Mouse (Mus musculus): ENCODE data around the gene Ranbp6. TPM values are rescaled to one million over a fixed set of nuclear protein-coding genes. Genes with fewer than 3 reads are reported as not detected.

Ranbp6 gene
- 7.6 and 9.0 TPM in 2 replicates for polyA plus RNA-seq (2015; fragmentation: Nextera tagmentation; extraction: Ambion mirVana)

DNA sequence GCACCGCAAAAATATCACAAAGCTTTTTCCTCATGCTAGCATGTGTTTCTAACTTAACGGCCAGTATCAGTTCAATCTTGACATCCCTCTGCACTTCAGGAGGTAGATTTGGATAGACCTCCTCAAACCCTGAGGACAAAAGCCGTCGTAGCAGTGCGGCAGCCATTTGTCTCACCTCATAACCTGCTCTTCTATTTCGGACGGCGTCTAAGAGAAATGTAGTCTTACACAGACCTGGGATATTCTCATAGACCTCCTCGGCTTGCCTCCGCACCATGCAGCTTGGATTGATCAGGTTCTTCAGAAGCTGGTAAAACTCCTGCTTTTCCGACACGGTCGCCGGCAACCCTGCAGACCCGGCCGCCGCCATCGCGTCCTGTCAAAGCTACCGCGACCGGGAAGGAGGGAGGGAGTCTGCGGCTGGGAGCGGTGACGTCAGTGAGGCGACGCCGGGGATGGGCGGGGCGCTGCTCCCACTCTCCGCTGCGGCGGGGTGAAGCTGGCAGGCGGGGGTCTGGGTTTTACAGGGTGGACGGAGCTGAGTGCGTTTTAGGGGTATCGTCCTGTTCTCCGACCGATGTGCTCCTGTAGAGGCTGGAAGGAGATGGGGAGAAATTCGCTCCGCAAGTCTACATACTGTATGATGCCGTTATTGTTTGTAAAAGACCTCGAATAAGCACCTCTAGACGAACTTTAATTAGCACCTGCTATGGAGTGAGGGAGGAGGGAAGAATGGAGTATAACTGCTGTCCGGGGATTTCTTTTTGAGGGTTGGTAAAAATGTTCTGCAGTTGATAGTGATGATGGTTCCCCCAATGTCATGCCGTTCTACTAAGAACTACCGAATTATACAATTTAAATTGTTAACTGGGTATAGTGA, at the start of gene Ranbp6:
Ranbp6 (minus strand) TSS at position 394 of the 880 bp plus-strand sequence.
- Histone ChIP-seq H3K4me2 (replicated peaks; ENCODE audit: low read depth, low read length) (peak within 1 kb of the TSS; percentile 58), H3K9me3 (ENCODE audit: low read length) (no peaks in the 10 kb centered on the region), H3K27ac (ENCODE audit: low read length) (no peak within 1 kb of the TSS), H3K4me3 (ENCODE audit: low read depth, low read length) (peak within 1 kb of the TSS; percentile 57), H3K4me1 (ENCODE audit: insufficient read depth, low read depth, low read length) (peaks cover 4% of the 10 kb centered on the region; the same call in 1 of the 2 replicates), H3K9ac (replicated peaks; ENCODE audit: low read depth) (peak within 1 kb of the TSS; percentile 39), H3K27me3 (replicated peaks; ENCODE audit: insufficient read depth, low read length) (peaks cover 4% of the 10 kb centered on the region; the same call in 1 of the 2 replicates), H3K36me3 (ENCODE audit: insufficient read depth, low read length) (no peaks in the 10 kb centered on the region)
- ATAC-seq: peak; percentile 99
- peak; percentile 94 for DNase-seq (ENCODE audit: low spot score)
- TF ChIP-seq EP300 (IDR thresholded peaks at IDR 0.05) (no peak), CTCF (IDR thresholded peaks at IDR 0.05) (no peak)
- WGBS: 2% methylated on average over 47 of the region's 47 CpGs

DNA sequence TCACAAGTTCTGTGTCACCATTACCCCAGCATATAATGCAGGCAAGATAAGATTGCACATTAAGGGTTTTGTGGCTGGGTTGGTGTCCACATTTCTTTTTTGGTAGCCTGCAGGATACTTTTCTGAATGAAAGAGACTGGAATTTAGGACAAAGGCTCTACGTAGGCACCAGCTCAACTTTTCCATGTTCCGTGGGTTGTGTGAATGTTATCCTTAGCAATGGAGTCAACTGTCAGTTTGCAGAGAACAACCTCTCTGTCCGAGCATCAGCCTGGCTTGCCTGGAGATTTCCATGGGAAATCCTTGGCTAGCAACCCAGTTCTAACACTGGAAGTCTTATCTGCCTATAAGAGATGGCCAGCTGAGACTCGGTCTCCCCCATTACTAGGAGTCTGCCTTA, 48.0 kb upstream of the Ranbp6 start:
- no peak overlapping the region for H3K4me2 ChIP-seq (replicated peaks; ENCODE audit: low read depth, low read length)
- no peak overlapping the region for H3K4me3 ChIP-seq (ENCODE audit: low read depth, low read length)
- 89% methylated on average over 4 of the region's 4 CpGs for WGBS
- no peak for DNase-seq (ENCODE audit: low spot score)
- H3K36me3 ChIP-seq (ENCODE audit: insufficient read depth, low read length): no peaks in the 10 kb centered on the region
- H3K9ac ChIP-seq (replicated peaks; ENCODE audit: low read depth): no peak overlapping the region
- ATAC-seq: no peak
- no peaks in the 10 kb centered on the region for H3K9me3 ChIP-seq (ENCODE audit: low read length)
- TF ChIP-seq EP300 (IDR thresholded peaks at IDR 0.05) (no peak), CTCF (IDR thresholded peaks at IDR 0.05) (no peak)
- H3K27me3 ChIP-seq (replicated peaks; ENCODE audit: insufficient read depth, low read length): no peaks in the 10 kb centered on the region
- no peaks in the 10 kb centered on the region for H3K4me1 ChIP-seq (ENCODE audit: insufficient read depth, low read depth, low read length)
- H3K27ac ChIP-seq (ENCODE audit: low read length): no peak overlapping the region

DNA sequence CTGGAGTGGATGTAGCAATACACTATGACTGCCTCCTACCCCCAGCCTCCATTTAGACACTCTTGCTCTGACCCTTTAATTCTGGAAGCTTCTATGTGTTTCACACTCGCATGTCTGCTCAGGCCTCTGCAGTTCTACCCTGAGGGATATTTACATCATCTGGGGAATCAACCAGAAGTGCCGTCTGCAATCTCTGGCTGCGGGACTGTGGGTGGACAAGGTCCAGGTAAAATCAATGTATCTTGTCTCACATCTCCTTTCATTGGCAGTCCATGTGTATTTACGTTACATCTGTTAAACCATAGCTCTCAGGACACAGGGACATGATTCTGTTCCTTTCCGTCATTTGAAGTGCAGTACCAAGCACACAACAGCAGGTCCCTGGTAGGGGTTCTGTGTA, 44.5 kb upstream of the Ranbp6 start:
- Histone ChIP-seq H3K9me3 (ENCODE audit: low read length) (no peaks in the 10 kb centered on the region), H3K36me3 (ENCODE audit: insufficient read depth, low read length) (no peaks in the 10 kb centered on the region), H3K9ac (replicated peaks; ENCODE audit: low read depth) (no peak overlapping the region), H3K27me3 (replicated peaks; ENCODE audit: insufficient read depth, low read length) (no peaks in the 10 kb centered on the region), H3K27ac (ENCODE audit: low read length) (no peak overlapping the region), H3K4me2 (replicated peaks; ENCODE audit: low read depth, low read length) (no peak overlapping the region), H3K4me1 (ENCODE audit: insufficient read depth, low read depth, low read length) (no peaks in the 10 kb centered on the region), H3K4me3 (ENCODE audit: low read depth, low read length) (no peak overlapping the region)
- ATAC-seq (no peak), DNase-seq (ENCODE audit: low spot score) (no peak)
- 88% methylated on average over 5 of the region's 5 CpGs for WGBS
- TF ChIP-seq EP300 (IDR thresholded peaks at IDR 0.05): no peak
- TF ChIP-seq CTCF (IDR thresholded peaks at IDR 0.05): no peak

DNA sequence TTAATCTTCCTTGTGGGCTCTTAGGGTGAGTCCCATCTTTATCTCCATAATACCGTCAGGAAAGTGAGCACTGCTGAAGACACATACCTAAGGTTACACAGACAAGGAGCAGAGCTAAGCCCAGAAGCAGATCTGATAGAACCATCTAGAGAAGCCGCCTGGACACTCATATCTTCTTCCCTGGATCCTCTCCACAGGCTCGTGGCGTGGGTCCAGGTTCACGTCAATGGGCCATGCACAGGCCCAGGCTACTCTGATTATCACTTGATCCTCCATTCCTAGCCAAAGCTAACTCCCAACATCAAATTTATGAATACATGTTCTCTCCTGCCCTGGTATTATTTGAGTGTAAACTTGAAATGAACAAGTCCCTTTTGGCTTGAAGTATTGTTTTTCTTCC, 40.9 kb upstream of the Ranbp6 start:
- no peaks in the 10 kb centered on the region for H3K9me3 ChIP-seq (ENCODE audit: low read length)
- no peaks in the 10 kb centered on the region for H3K4me1 ChIP-seq (ENCODE audit: insufficient read depth, low read depth, low read length)
- no peak overlapping the region for H3K27ac ChIP-seq (ENCODE audit: low read length)
- no peaks in the 10 kb centered on the region for H3K36me3 ChIP-seq (ENCODE audit: insufficient read depth, low read length)
- TF ChIP-seq CTCF (IDR thresholded peaks at IDR 0.05): no peak
- no peak for TF ChIP-seq EP300 (IDR thresholded peaks at IDR 0.05)
- no peak for DNase-seq (ENCODE audit: low spot score)
- H3K4me2 ChIP-seq (replicated peaks; ENCODE audit: low read depth, low read length): no peak overlapping the region
- ATAC-seq: no peak
- H3K9ac ChIP-seq (replicated peaks; ENCODE audit: low read depth): no peak overlapping the region
- no peaks in the 10 kb centered on the region for H3K27me3 ChIP-seq (replicated peaks; ENCODE audit: insufficient read depth, low read length)
- 85% methylated on average over 5 of the region's 5 CpGs for WGBS
- no peak overlapping the region for H3K4me3 ChIP-seq (ENCODE audit: low read depth, low read length)

DNA sequence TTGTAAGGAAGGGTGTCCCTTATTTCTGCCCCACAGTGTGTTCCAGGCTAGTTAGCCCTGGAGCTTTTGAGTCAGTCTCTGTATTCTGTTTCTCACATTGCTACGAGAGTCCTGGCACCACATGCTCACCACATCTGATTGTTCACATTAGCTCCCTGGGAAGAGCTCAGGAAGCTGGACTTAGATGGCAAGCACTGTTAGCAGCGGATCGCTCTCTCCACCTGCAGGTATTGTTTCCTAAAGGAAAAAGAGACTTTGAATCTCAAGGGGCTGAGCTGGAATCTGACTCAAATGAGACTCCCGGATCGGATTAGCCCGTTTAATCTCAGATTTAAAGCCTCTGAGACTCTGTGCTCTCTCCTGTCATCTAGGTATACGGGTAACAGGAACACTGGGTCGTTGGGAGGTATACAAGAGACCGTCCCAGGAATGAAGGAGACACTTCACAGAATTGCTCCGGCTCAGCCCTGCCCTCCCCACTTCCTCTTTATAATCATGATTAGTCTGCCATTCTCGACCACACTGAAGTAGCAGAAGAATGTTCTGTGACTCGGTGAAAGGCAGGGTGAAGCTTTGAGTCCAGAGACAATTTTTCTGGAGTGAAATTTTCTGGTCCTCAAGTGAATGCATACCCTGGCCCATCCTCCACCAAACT, 38.4 kb upstream of the Ranbp6 start:
- 45% methylated on average over 12 of the region's 12 CpGs for WGBS
- Histone ChIP-seq H3K27me3 (replicated peaks; ENCODE audit: insufficient read depth, low read length) (no peaks in the 10 kb centered on the region), H3K9me3 (ENCODE audit: low read length) (no peaks in the 10 kb centered on the region), H3K4me1 (ENCODE audit: insufficient read depth, low read depth, low read length) (no peaks in the 10 kb centered on the region), H3K9ac (replicated peaks; ENCODE audit: low read depth) (no peak overlapping the region), H3K27ac (ENCODE audit: low read length) (no peak overlapping the region), H3K36me3 (ENCODE audit: insufficient read depth, low read length) (no peaks in the 10 kb centered on the region), H3K4me3 (ENCODE audit: low read depth, low read length) (no peak overlapping the region), H3K4me2 (replicated peaks; ENCODE audit: low read depth, low read length) (no peak overlapping the region)
- TF ChIP-seq EP300 (IDR thresholded peaks at IDR 0.05) (no peak), CTCF (IDR thresholded peaks at IDR 0.05) (no peak)
- no peak for ATAC-seq
- DNase-seq (ENCODE audit: low spot score): no peak

DNA sequence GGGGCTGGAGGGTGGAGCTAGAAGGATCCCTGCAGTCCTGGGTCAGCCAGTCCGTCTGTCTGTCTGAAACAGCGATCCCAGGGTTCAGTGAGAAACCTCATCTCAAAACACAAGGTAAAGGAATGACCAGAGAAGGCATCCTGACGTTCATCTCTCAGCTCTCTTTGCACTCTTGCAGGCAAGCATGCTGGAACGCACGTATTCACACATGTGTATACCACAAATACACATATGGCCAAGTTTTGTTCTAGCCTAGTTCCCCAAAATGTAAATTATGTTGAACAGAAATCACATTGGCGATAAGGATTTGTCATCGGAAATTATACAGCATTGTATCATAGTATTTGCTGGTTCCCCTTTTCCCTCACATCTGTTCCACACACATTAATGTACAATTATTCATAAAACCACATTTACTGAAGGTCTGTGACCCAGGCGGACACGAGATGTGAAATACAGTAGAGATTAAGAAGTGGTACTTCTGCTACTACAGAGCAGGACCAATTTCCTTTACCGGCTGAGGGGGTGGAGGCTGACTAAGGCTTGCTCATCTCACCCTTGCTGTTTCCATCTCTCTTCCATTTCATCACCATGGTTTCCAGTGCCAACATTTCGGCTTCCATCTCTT, 37.3 kb upstream of the Ranbp6 start:
- H3K4me1 ChIP-seq (ENCODE audit: insufficient read depth, low read depth, low read length): no peaks in the 10 kb centered on the region
- no peaks in the 10 kb centered on the region for H3K9me3 ChIP-seq (ENCODE audit: low read length)
- WGBS: 79% methylated on average over 11 of the region's 11 CpGs
- no peaks in the 10 kb centered on the region for H3K36me3 ChIP-seq (ENCODE audit: insufficient read depth, low read length)
- TF ChIP-seq CTCF (IDR thresholded peaks at IDR 0.05): no peak
- H3K27me3 ChIP-seq (replicated peaks; ENCODE audit: insufficient read depth, low read length): no peaks in the 10 kb centered on the region
- no peak for ATAC-seq
- H3K27ac ChIP-seq (ENCODE audit: low read length): no peak overlapping the region
- no peak overlapping the region for H3K4me2 ChIP-seq (replicated peaks; ENCODE audit: low read depth, low read length)
- no peak overlapping the region for H3K4me3 ChIP-seq (ENCODE audit: low read depth, low read length)
- no peak overlapping the region for H3K9ac ChIP-seq (replicated peaks; ENCODE audit: low read depth)
- no peak for DNase-seq (ENCODE audit: low spot score)

Measured in lung, postnatal 0 days (tissue).